Mouse (Mus musculus) limb, embryonic 11.5 days (tissue): Measurements from ENCODE around the gene Npas3. TPM values are rescaled to one million over a fixed set of nuclear protein-coding genes. Genes with fewer than 3 reads are reported as not detected.
A peak's percentile ranks its signal among the peaks of the same experiment; 100 is the strongest.

ENCODE experiments used
- ATAC-seq: fragments of 200-750 bp; cut with Nextera tagmentation; 2 replicates; pipeline ENCODE4 v1.8.0; 2017; ENCODE audit warnings: low read depth; ENCODE audit not compliant: insufficient number of reproducible peaks, low FRiP score, low TSS enrichment
- DNase-seq: peaks from one replicate; pipeline ENCODE4 v3.0.0-alpha.2; 2015; ENCODE audit warnings: low spot score
- H3K27ac ChIP-seq: fragments of 300-500 bp; sonication (generic); replicated peaks from 2 replicates; pipeline ENCODE4 v1.5.1; 2014; ENCODE audit warnings: low read depth, mild to moderate bottlenecking, low read length
- H3K27me3 ChIP-seq: fragments of 300-500 bp; sonication (generic); 2 replicates; pipeline ENCODE4 v1.6.1; 2014; ENCODE audit warnings: mild to moderate bottlenecking, low read length, mixed read lengths; ENCODE audit not compliant: control insufficient read depth, insufficient read depth
- H3K36me3 ChIP-seq: fragments of 300-500 bp; sonication (generic); 2 replicates; pipeline ENCODE4 v1.6.1; 2014; ENCODE audit warnings: mild to moderate bottlenecking, low read length, moderate library complexity, mixed read lengths; ENCODE audit not compliant: control insufficient read depth, insufficient read depth
- H3K4me1 ChIP-seq: fragments of 300-500 bp; sonication (generic); 2 replicates; pipeline ENCODE4 v1.6.1; 2014; ENCODE audit warnings: low read length, mixed read lengths; ENCODE audit not compliant: control insufficient read depth, insufficient read depth
- H3K4me2 ChIP-seq: fragments of 300-500 bp; sonication (generic); 2 replicates; pipeline ENCODE4 v1.6.1; 2014; ENCODE audit warnings: low read depth, mild to moderate bottlenecking, moderate library complexity; ENCODE audit not compliant: severe bottlenecking
- H3K4me3 ChIP-seq: fragments of 300-500 bp; sonication (generic); 2 replicates; pipeline ENCODE4 v1.5.1; 2014; ENCODE audit warnings: low read depth, low read length
- H3K9ac ChIP-seq: fragments of 300-500 bp; sonication (generic); 2 replicates; pipeline ENCODE4 v1.6.1; 2014; ENCODE audit warnings: mild to moderate bottlenecking, low read length
- H3K9me3 ChIP-seq: fragments of 300-500 bp; sonication (generic); 2 replicates; pipeline ENCODE4 v1.6.1; 2016; ENCODE audit warnings: low read length; ENCODE audit not compliant: control insufficient read depth
- WGBS: fragments of 180-500 bp; shearing (Covaris S2); extraction: QIAGEN DNeasy Blood & Tissue Kit; methylation state at CpG from one replicate; pipeline ENCODE4 v1.1.7; 2014; 5-methylcytosine and 5-hydroxymethylcytosine counted together
- polyA plus RNA-seq: library from polyadenylated mRNA; unstranded; fragments of >200 nt; fragmentation: Nextera tagmentation; extraction: Ambion mirVana; gene quantifications from 2 replicates; pipeline ENCODE4 v1.2.1, GENCODE M21; 2014

Gene Npas3
- polyA plus RNA-seq, 1 experiment from 2014 or later: 2.3 TPM

DNA sequence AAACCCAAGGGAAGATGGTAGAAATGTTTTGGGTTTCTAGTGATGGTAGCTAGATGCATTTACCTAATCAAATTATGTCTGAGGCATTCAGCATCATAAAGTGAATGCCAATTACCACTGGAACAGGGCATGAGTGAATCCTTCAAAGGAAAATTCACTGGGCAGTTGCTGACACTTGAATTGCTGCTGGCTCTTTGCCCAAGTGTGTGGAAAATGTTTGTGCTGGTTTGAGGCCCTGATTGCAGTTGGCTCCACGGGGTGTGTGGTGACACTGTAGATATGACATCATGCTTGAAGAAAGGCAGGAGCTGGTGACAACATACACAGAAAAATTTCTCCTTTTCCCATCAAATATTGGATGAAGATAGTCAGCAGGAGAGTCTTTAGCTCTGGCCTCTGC is 382.1 kb downstream of the Npas3 start:
- H3K9ac ChIP-seq: no peak overlapping the region
- no peaks in the 10 kb centered on the region for H3K36me3 ChIP-seq
- no peaks in the 10 kb centered on the region for H3K4me1 ChIP-seq
- H3K27me3 ChIP-seq: peaks cover 4% of the 10 kb centered on the region; the same call in 1 of the 2 replicates
- H3K9me3 ChIP-seq: no peaks in the 10 kb centered on the region
- H3K4me3 ChIP-seq: no peak overlapping the region
- no peak overlapping the region for H3K27ac ChIP-seq
- ATAC-seq (no peak), DNase-seq (no peak)
- WGBS: 68% methylated on average over 1 of the region's 1 CpGs
- H3K4me2 ChIP-seq: no peak overlapping the region

DNA sequence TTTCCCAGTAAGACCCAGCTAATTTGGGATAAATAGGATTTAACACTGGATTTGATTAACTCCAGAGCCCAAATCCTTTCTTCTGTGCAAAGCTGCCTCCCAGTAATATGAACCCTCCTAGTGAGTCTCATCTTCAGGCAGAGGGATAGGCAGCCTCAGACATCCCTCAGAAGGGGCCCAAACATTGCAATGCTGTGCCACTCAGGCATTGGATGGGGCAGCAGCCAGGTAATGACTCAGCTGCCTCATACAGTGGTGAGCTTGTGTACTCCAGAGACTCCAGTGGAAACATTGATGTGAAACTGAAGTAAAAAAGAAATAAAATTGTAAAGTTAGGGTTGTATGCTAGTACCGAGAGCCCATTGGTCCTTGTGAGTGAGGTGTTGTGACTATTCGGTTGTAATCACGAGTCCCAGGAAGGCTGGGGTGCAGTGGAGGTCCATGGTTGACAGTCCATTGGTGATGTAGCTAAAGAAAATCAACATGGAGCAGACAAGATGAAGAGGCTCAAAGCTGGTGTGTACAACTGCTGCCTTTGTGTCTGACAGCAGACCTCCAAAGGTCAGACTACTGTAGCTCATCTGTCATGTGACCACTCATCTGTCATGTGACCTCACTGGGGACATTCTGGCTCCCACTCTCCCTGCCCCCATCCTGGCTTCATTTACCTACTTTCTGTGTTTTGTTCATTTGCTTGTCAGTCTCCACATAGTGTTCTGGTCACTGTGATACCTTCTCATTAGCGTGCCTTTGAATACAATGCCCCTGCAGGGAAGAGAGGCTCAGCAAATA is 383.0 kb downstream of the Npas3 start:
- no peak overlapping the region for H3K4me2 ChIP-seq
- peaks cover 4% of the 10 kb centered on the region; the same call in 1 of the 2 replicates for H3K27me3 ChIP-seq
- no peak overlapping the region for H3K9ac ChIP-seq
- no peaks in the 10 kb centered on the region for H3K9me3 ChIP-seq
- ATAC-seq (no peak), DNase-seq (no peak)
- H3K27ac ChIP-seq: no peak overlapping the region
- H3K36me3 ChIP-seq: no peaks in the 10 kb centered on the region
- no peak overlapping the region for H3K4me3 ChIP-seq
- H3K4me1 ChIP-seq: no peaks in the 10 kb centered on the region
- WGBS: 93% methylated on average over 4 of the region's 4 CpGs

DNA sequence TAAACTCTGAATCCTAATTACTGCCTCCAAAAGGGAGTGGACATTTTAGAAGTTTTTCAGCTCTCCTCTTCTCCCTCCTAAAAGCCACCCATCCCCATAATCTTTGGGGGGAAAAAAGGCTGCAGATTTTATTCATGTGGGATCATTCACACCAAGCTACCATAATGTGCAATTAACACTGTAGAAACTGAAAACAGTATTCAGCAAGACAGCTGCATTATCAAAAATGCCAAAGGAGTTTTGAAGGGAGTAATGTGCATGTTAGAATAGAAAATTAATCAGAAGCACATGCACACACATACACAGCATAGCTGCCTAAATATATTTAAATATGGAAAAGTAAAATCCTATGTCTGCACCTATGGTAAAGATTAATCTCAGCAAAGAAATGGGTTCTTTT is 390.1 kb downstream of the Npas3 start:
- Histone ChIP-seq H3K4me1 (peaks cover 3% of the 10 kb centered on the region; the same call in 1 of the 2 replicates), H3K4me3 (no peak overlapping the region), H3K27ac (no peak overlapping the region), H3K36me3 (no peaks in the 10 kb centered on the region), H3K9ac (no peak overlapping the region), H3K27me3 (no peaks in the 10 kb centered on the region), H3K4me2 (no peak overlapping the region), H3K9me3 (no peaks in the 10 kb centered on the region)
- no peak for ATAC-seq
- no peak for DNase-seq

DNA sequence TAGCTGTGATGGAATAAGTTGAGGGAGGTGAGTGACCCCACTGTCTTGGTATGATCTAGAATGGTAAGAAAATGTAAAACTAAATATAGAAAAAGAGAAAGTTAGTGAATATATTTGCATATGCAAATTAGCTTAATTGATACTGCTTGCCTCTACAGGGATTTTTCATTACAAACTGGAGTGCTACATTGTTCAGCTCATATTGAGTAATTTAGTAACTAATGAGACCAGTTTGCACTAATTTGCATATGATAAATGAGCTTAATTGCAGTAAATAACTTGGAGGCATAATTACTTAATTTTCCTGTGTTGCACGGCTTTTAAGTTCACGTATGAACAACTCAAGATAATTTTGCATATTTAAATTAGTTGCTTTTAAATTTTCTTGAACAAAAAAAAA is 398.8 kb downstream of the Npas3 start:
- Histone ChIP-seq H3K4me3 (no peak overlapping the region), H3K9me3 (no peaks in the 10 kb centered on the region), H3K27me3 (no peaks in the 10 kb centered on the region), H3K4me2 (no peak overlapping the region), H3K27ac (no peak overlapping the region), H3K4me1 (no peaks in the 10 kb centered on the region), H3K9ac (no peak overlapping the region), H3K36me3 (no peaks in the 10 kb centered on the region)
- no peak for ATAC-seq
- 90% methylated on average over 2 of the region's 2 CpGs for WGBS
- DNase-seq: no peak

DNA sequence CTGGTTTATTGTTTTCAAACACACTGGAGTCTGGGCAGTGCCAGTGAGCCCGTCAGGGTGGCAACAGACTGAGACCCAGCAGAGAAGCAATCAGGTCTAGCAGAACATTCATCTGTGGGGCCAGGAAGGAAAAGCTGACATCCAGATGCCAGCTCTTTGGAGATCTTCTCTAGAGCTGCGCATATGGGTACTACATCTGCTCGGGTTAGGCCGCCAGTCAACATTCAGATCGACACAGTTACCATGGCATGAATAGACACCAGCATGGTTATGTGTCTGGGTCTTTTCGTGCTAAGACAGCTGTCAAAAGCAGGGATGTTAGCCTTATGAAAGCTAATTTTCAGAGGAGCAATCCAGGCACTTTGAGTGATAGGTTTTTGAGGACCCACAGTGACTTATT is 407.8 kb downstream of the Npas3 start:
- no peak overlapping the region for H3K27ac ChIP-seq
- no peak overlapping the region for H3K9ac ChIP-seq
- DNase-seq (no peak), ATAC-seq (no peak)
- 88% methylated on average over 6 of the region's 6 CpGs for WGBS
- no peaks in the 10 kb centered on the region for H3K36me3 ChIP-seq
- H3K9me3 ChIP-seq: no peaks in the 10 kb centered on the region
- no peak overlapping the region for H3K4me3 ChIP-seq
- H3K4me2 ChIP-seq: no peak overlapping the region
- no peaks in the 10 kb centered on the region for H3K4me1 ChIP-seq
- no peaks in the 10 kb centered on the region for H3K27me3 ChIP-seq

DNA sequence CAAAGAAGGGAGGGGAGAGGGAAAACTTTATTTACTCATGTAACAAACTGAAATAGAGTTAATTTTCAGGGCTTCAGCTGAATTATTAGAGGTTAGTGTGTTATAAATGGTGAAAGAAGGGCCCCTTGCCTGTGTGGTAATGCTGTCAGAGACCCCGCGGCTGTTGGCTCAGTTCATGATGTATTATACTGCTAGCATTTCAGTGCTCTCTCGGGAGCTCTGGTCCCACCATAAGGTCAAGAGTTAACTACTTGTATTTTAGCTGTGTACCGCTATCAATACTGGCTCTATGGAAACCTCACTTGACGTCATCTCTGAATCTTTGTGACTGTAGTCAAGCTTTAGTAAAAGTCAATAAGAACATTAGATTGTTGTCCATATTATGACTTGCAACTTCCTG is 415.6 kb downstream of the Npas3 start:
- Histone ChIP-seq H3K27me3 (no peaks in the 10 kb centered on the region), H3K9me3 (no peaks in the 10 kb centered on the region), H3K27ac (no peak overlapping the region), H3K4me1 (peaks cover 8% of the 10 kb centered on the region; the same call in 1 of the 2 replicates), H3K4me2 (no peak overlapping the region), H3K36me3 (no peaks in the 10 kb centered on the region), H3K9ac (no peak overlapping the region), H3K4me3 (no peak overlapping the region)
- DNase-seq (peak; percentile 75), ATAC-seq (peak; percentile 67; the same call in 1 of the 2 replicates)
- WGBS: 21% methylated on average over 5 of the region's 5 CpGs

DNA sequence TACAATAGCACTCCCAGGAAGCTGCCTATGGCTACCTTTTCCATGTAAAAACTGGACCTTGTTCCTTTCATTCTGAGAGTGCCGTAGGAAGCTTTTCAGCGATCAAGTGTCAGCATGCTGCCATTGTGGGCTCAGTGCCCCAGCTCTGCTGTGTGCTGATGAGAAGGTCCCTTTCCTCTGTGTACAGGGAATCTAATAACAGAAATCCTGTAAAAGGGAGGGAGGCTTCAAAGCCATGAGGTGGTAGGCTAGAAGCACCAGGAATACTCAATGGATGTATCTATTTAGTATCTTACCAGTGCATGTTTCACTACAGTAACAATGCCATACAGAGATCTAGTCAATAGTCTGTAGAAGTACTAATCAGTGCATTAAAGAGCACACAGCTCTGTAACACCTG is 423.4 kb downstream of the Npas3 start:
- H3K9ac ChIP-seq: no peak overlapping the region
- no peaks in the 10 kb centered on the region for H3K4me1 ChIP-seq
- ATAC-seq: no peak
- H3K9me3 ChIP-seq: no peaks in the 10 kb centered on the region
- WGBS: 90% methylated on average over 2 of the region's 2 CpGs
- no peak overlapping the region for H3K27ac ChIP-seq
- no peak overlapping the region for H3K4me3 ChIP-seq
- H3K4me2 ChIP-seq: no peak overlapping the region
- H3K27me3 ChIP-seq: no peaks in the 10 kb centered on the region
- no peak for DNase-seq
- no peaks in the 10 kb centered on the region for H3K36me3 ChIP-seq

DNA sequence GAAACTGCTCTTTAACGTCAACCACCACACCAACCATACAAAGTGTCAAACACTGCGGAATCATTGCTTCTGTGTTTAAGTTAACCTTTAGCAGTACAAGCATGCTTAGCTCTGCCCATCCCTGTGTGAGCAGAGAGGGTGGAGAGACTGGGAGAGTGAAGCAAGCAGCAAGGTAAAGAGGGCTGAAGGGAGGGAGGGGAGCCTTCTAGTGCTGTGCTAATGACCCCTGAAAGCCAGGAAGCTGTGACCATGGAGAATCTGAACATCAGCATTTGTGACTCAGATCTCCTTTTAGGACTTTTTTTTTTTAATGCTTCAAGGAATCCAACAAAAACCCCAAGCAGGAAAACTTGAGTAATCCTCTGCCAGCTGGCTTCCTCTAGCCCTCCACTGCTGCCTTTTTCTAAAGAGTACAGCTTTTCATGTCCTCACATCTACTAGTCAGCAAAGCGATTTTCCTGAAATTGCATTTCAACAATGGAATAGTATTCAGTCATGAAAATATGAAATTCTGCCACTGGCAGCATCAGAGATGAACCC is 428.7 kb downstream of the Npas3 start:
- Histone ChIP-seq H3K4me3 (no peak overlapping the region), H3K9ac (no peak overlapping the region), H3K4me2 (no peak overlapping the region), H3K4me1 (peaks cover 4% of the 10 kb centered on the region), H3K36me3 (no peaks in the 10 kb centered on the region), H3K27ac (no peak overlapping the region), H3K27me3 (no peaks in the 10 kb centered on the region), H3K9me3 (no peaks in the 10 kb centered on the region)
- ATAC-seq (no peak), DNase-seq (no peak)
- WGBS: 73% methylated on average over 3 of the region's 3 CpGs
